Mouse (Mus musculus) cerebellum, adult 2 months (tissue): ENCODE data around the gene Gad2.

Experiments
- CTCF ChIP-seq: fragments of 200-500 bp; IDR thresholded peaks from 2 replicates; pipeline ENCODE4 v1.5.1; 2011; ENCODE audit warnings: low read depth, mild to moderate bottlenecking, control low read depth, low read length, moderate library complexity, borderline replicate concordance; ENCODE audit not compliant: insufficient read depth
- POLR2A ChIP-seq: fragments of 200-500 bp; IDR thresholded peaks from 2 replicates; pipeline ENCODE4 v1.6.1; 2011; ENCODE audit warnings: low read length, control low read depth, borderline replicate concordance; ENCODE audit not compliant: insufficient read depth

- TF ChIP-seq CTCF (no peak), POLR2A (no peak)
Measured at GRCm38 (mm10) chr2:22663731-22664130, 41.7 kb downstream of the Gad2 start.
